Mouse (Mus musculus) CD8-positive naive resting alpha-beta T cell, adult 57 days (primary cell): ENCODE data around the gene 1110017D15Rik. TPM values are rescaled to one million over a fixed set of nuclear protein-coding genes. Genes with fewer than 3 reads are reported as not detected.

Experiments
- total RNA-seq: library from RNA; stranded (reverse); gene quantifications from one replicate; pipeline ENCODE4 v1.2.4, GENCODE M21; 2023

Gene 1110017D15Rik
- 0.49 TPM for total RNA-seq

GRCm38 (mm10) chr4:41517233-41517632 is at the start of gene 1110017D15Rik:
Gene 1110017D15Rik, minus strand, starts transcription at chr4:41517333.

GRCm38 (mm10) chr4:41502986-41503412 is 14.1 kb downstream of the 1110017D15Rik start, which contains the start of gene AI464131:
Gene AI464131, minus strand, starts transcription at chr4:41503076.

GRCm38 (mm10) chr4:41464345-41465286 is 52.5 kb downstream of the 1110017D15Rik start, which contains the start of the genes Kif24 and Nudt2:
Gene Kif24, minus strand, starts transcription at chr4:41464887.
Gene Nudt2, plus strand, starts transcription at chr4:41465151.

Other genes with a start within 250 kb of the 1110017D15Rik start
- gene Ubap2, start 242.2 kb downstream of the 1110017D15Rik start, total RNA-seq = 70.6 TPM
- 34.8 TPM for gene Dcaf12, start 202.4 kb downstream of the 1110017D15Rik start, total RNA-seq
- gene Ubap1, start 168.3 kb downstream of the 1110017D15Rik start, total RNA-seq = 46.9 TPM
- 4.1 TPM for gene Kif24, start 52.4 kb downstream of the 1110017D15Rik start, total RNA-seq
- 6.9 TPM for gene Nudt2, start 52.2 kb downstream of the 1110017D15Rik start, total RNA-seq
- not detected for gene AI464131, start 14.3 kb downstream of the 1110017D15Rik start, total RNA-seq
- gene Fam219a, start 52.2 kb upstream of the 1110017D15Rik start, total RNA-seq = 12.2 TPM
- gene Dnaic1, start 52.4 kb upstream of the 1110017D15Rik start, total RNA-seq = not detected
- gene Enho, start 123.0 kb upstream of the 1110017D15Rik start, total RNA-seq = not detected
- gene Cntfr, start 179.8 kb upstream of the 1110017D15Rik start, total RNA-seq = not detected
- 20.6 TPM for gene Il11ra1, start 182.7 kb upstream of the 1110017D15Rik start, total RNA-seq
- 34.5 TPM for gene Rpp25l, start 196.2 kb upstream of the 1110017D15Rik start, total RNA-seq
- 57.7 TPM for gene Dctn3, start 205.8 kb upstream of the 1110017D15Rik start, total RNA-seq
- gene Arid3c, start 213.8 kb upstream of the 1110017D15Rik start, total RNA-seq = not detected
- gene Galt, start 237.9 kb upstream of the 1110017D15Rik start, total RNA-seq = 59.8 TPM
- gene Sigmar1, start 238.8 kb upstream of the 1110017D15Rik start, total RNA-seq = 23.5 TPM